Mouse (Mus musculus) CH12.LX (cell line): ENCODE data around the gene Dbndd2. TPM values are rescaled to one million over a fixed set of nuclear protein-coding genes. Genes with fewer than 3 reads are reported as not detected.

Experiments
- DNase-seq: peaks from one replicate; pipeline ENCODE4 v3.0.0-alpha.2; 2013; ENCODE audit errors: extremely low read depth
- H3K27ac ChIP-seq: 2 replicates; pipeline ENCODE4 v1.5.1; 2012; ENCODE audit warnings: low read depth, mild to moderate bottlenecking, control low read depth, moderate library complexity; ENCODE audit not compliant: insufficient read depth
- H3K27me3 ChIP-seq: replicated peaks from 2 replicates; pipeline ENCODE3; 2012; ENCODE audit warnings: inconsistent platforms
- H3K36me3 ChIP-seq, 2 experiments: replicated peaks in 1 of 2; 2 replicates each; pipeline versions ENCODE3 to v1.6.1; 2012; ENCODE audit warnings: inconsistent platforms in 1 of 2, low read length in 1 of 2, mild to moderate bottlenecking in 1 of 2, mixed read lengths in 1 of 2, moderate library complexity in 1 of 2; ENCODE audit not compliant: control insufficient read depth in 1 of 2, insufficient read depth in 1 of 2
- H3K4me1 ChIP-seq, 2 experiments: 2 replicates each; pipeline ENCODE4 v1.6.1; 2012; ENCODE audit warnings: inconsistent platforms in 1 of 2, moderate library complexity in 1 of 2; ENCODE audit not compliant: insufficient read depth in 2 of 2, control insufficient read depth in 1 of 2
- H3K4me2 ChIP-seq: 2 replicates; pipeline ENCODE4 v1.6.1; 2012; ENCODE audit warnings: low read depth, mild to moderate bottlenecking, control low read depth; ENCODE audit not compliant: poor library complexity, insufficient read depth, severe bottlenecking
- H3K4me3 ChIP-seq, 3 experiments: fragments of 150-350 bp in 1 of 3; sonication (generic) in 1 of 3; replicated peaks in 1 of 3; 2 replicates each; pipeline versions ENCODE3 to v1.5.1; 2011 to 2012; ENCODE audit warnings: low read depth in 2 of 3, low read length in 2 of 3, mild to moderate bottlenecking in 2 of 3, moderate library complexity in 2 of 3, control low read depth in 1 of 3, improper control_type of control experiment in 1 of 3, inconsistent platforms in 1 of 3, mixed read lengths in 1 of 3; ENCODE audit not compliant: poor library complexity in 1 of 3
- H3K79me2 ChIP-seq: replicated peaks from 2 replicates; pipeline ENCODE4 v1.6.1; 2012; ENCODE audit warnings: mild to moderate bottlenecking, moderate library complexity; ENCODE audit not compliant: control insufficient read depth, poor library complexity, insufficient read depth, severe bottlenecking; ENCODE audit errors: extremely low read depth
- H3K9ac ChIP-seq: 2 replicates; pipeline ENCODE4 v1.6.1; 2012; ENCODE audit warnings: low read depth, mild to moderate bottlenecking, control low read depth, moderate library complexity; ENCODE audit not compliant: insufficient read depth
- H3K9me3 ChIP-seq: replicated peaks from 2 replicates; pipeline ENCODE3; 2012; ENCODE audit warnings: low read length, inconsistent platforms, mixed read lengths
- BHLHE40 ChIP-seq: IDR thresholded peaks from 2 replicates; pipeline ENCODE4 v1.6.1; 2011; ENCODE audit warnings: mild to moderate bottlenecking, low read depth, low read length, improper control_type of control experiment
- CTCF ChIP-seq, 2 experiments: IDR thresholded peaks in 1 of 2; conservative IDR thresholded peaks in 1 of 2; 2 replicates each; pipeline ENCODE4 v1.5.1; 2011 to 2012; ENCODE audit warnings: low read depth in 2 of 2, low read length in 2 of 2, improper control_type of control experiment in 1 of 2, inconsistent platforms in 1 of 2, mild to moderate bottlenecking in 1 of 2, moderate library complexity in 1 of 2
- ELF1 ChIP-seq: IDR thresholded peaks from 2 replicates; pipeline ENCODE4 v1.6.1; 2014; ENCODE audit warnings: low read depth, mild to moderate bottlenecking, inconsistent platforms, low read length, improper control_type of control experiment
- EP300 ChIP-seq: IDR thresholded peaks from 2 replicates; pipeline ENCODE4 v1.6.1; 2011; ENCODE audit warnings: low read length, improper control_type of control experiment
- GABPA ChIP-seq: IDR thresholded peaks from 2 replicates; pipeline ENCODE4 v1.6.1; 2012; ENCODE audit warnings: low read depth, low read length, improper control_type of control experiment, inconsistent platforms; ENCODE audit not compliant: insufficient replicate concordance
- HCFC1 ChIP-seq: IDR thresholded peaks from 2 replicates; pipeline ENCODE4 v1.6.1; 2012; ENCODE audit warnings: low read depth, mild to moderate bottlenecking, inconsistent platforms, low read length, improper control_type of control experiment
- JUND ChIP-seq: conservative IDR thresholded peaks from 2 replicates; pipeline ENCODE4 v1.6.1; 2011; ENCODE audit warnings: low read depth, low read length, improper control_type of control experiment
- KAT2A ChIP-seq: IDR thresholded peaks from 2 replicates; pipeline ENCODE4 v1.6.1; 2012; ENCODE audit warnings: low read length, improper control_type of control experiment, inconsistent platforms; ENCODE audit not compliant: insufficient replicate concordance
- MAX ChIP-seq: IDR thresholded peaks from 2 replicates; pipeline ENCODE4 v1.6.1; 2011; ENCODE audit warnings: low read length, improper control_type of control experiment
- MAZ ChIP-seq: IDR thresholded peaks from 2 replicates; pipeline ENCODE4 v1.6.1; 2012; ENCODE audit warnings: low read depth, mild to moderate bottlenecking, inconsistent platforms, low read length, improper control_type of control experiment, moderate library complexity
- MEF2A ChIP-seq: IDR thresholded peaks from 2 replicates; pipeline ENCODE4 v1.6.1; 2014; ENCODE audit warnings: low read depth, mild to moderate bottlenecking, inconsistent platforms, low read length, improper control_type of control experiment, borderline replicate concordance
- MXI1 ChIP-seq: IDR thresholded peaks from 2 replicates; pipeline ENCODE4 v1.6.1; 2011; ENCODE audit warnings: mild to moderate bottlenecking, low read depth, low read length, improper control_type of control experiment
- NELFE ChIP-seq: IDR thresholded peaks from 2 replicates; pipeline ENCODE4 v1.6.1; 2011; ENCODE audit warnings: low read depth, low read length, improper control_type of control experiment
- NRF1 ChIP-seq: IDR thresholded peaks from 2 replicates; pipeline ENCODE4 v1.6.1; 2014; ENCODE audit warnings: low read depth, mild to moderate bottlenecking, inconsistent platforms, low read length, improper control_type of control experiment, moderate library complexity
- POLR2A ChIP-seq: IDR thresholded peaks from 2 replicates; pipeline ENCODE4 v1.6.1; 2011; ENCODE audit warnings: low read depth, mild to moderate bottlenecking, improper control_type of control experiment, low read length
- POLR2AphosphoS2 ChIP-seq: IDR thresholded peaks from 2 replicates; pipeline ENCODE4 v1.6.1; 2011; ENCODE audit warnings: low read depth, low read length, improper control_type of control experiment
- RAD21 ChIP-seq: IDR thresholded peaks from 2 replicates; pipeline ENCODE4 v1.6.1; 2011; ENCODE audit warnings: low read depth, mild to moderate bottlenecking, low read length, improper control_type of control experiment, moderate library complexity
- RCOR1 ChIP-seq: conservative IDR thresholded peaks from 2 replicates; pipeline ENCODE4 v1.6.1; 2012; ENCODE audit warnings: low read depth, mild to moderate bottlenecking, inconsistent platforms, low read length, improper control_type of control experiment
- SIN3A ChIP-seq: IDR thresholded peaks from 2 replicates; pipeline ENCODE4 v1.6.1; 2012; ENCODE audit warnings: low read length, improper control_type of control experiment, inconsistent platforms
- SMC3 ChIP-seq: IDR thresholded peaks from 2 replicates; pipeline ENCODE4 v1.6.1; 2011; ENCODE audit warnings: low read depth, low read length, improper control_type of control experiment
- TBP ChIP-seq: conservative IDR thresholded peaks from 2 replicates; pipeline ENCODE4 v1.6.1; 2011; ENCODE audit warnings: low read depth, low read length, improper control_type of control experiment
- TCF12 ChIP-seq: IDR thresholded peaks from 2 replicates; pipeline ENCODE4 v1.6.1; 2014; ENCODE audit warnings: low read depth, mild to moderate bottlenecking, inconsistent platforms, low read length, improper control_type of control experiment
- UBTF ChIP-seq: IDR thresholded peaks from 2 replicates; pipeline ENCODE4 v1.6.1; 2012; ENCODE audit warnings: low read depth, mild to moderate bottlenecking, inconsistent platforms, low read length, improper control_type of control experiment, moderate library complexity
- USF1 ChIP-seq: IDR thresholded peaks from 2 replicates; pipeline ENCODE4 v1.6.1; 2014; ENCODE audit warnings: low read depth, mild to moderate bottlenecking, inconsistent platforms, low read length, improper control_type of control experiment
- USF2 ChIP-seq: conservative IDR thresholded peaks from 2 replicates; pipeline ENCODE4 v1.6.1; 2011; ENCODE audit warnings: low read depth, low read length, improper control_type of control experiment
- ZC3H11A ChIP-seq: IDR thresholded peaks from 2 replicates; pipeline ENCODE4 v1.6.1; 2012; ENCODE audit warnings: low read depth, mild to moderate bottlenecking, inconsistent platforms, low read length, improper control_type of control experiment
- ZMIZ1 ChIP-seq: IDR thresholded peaks from 2 replicates; pipeline ENCODE4 v1.6.1; 2012; ENCODE audit warnings: low read depth, mild to moderate bottlenecking, inconsistent platforms, low read length, improper control_type of control experiment
- dilution Hi-C: fragments of 300-500 bp; cut with MboI; formaldehyde crosslinking; loops from 2 replicates; pipeline ENCODE4 v1.14.3; 2020; ENCODE audit warnings: low sequenced_read_pairs; ENCODE audit not compliant: extremely low pct_unique_long_range_greater_than_20kb, extremely low pct_ligation_motif_present
- in situ Hi-C: fragments of 300-500 bp; cut with MboI; formaldehyde crosslinking; loops from 3 replicates; pipeline ENCODE4 v1.14.3; 2019; ENCODE audit warnings: low sequenced_read_pairs, low pct_ligation_motif_present, low pct_unique_long_range_greater_than_20kb, mixed read lengths
- polyA plus RNA-seq: library from polyadenylated mRNA; unstranded; fragments of >175 nt; gene quantifications from 2 replicates; pipeline ENCODE4 v1.2.1, GENCODE M21; 2012; ENCODE audit warnings: low read depth; ENCODE audit not compliant: insufficient read length
- total RNA-seq, 2 experiments: library from RNA; depleted of rRNA; stranded (reverse); fragments of 300-350 nt in 1 of 2; fragments of >200 nt in 1 of 2; gene quantifications; 2 replicates each; pipeline ENCODE4 v1.2.3; 2012 to 2014

Gene Dbndd2
- total and polyA plus RNA-seq, 3 experiments: 0.53 to 5.7 TPM; not detected in 1

- no peak overlapping the region for H3K4me3 ChIP-seq
- H3K9ac ChIP-seq: no peak overlapping the region
- H3K27ac ChIP-seq: no peak overlapping the region
- H3K79me2 ChIP-seq: peaks cover 11% of the 10 kb centered on the region
- H3K4me2 ChIP-seq: no peak overlapping the region
- no peak for DNase-seq
- dilution Hi-C loops (no loop called here), in situ Hi-C loops (loop anchor here (5.0 kb wide), 1 partner anchor 42 kb away; no protein-coding TSS in a partner anchor)
- H3K4me1 ChIP-seq: peaks cover 0 to 18% of the 10 kb centered on the region in 2 experiments; a peak in 2 of 4 replicates
- H3K36me3 ChIP-seq: peaks cover 37 to 73% of the 10 kb centered on the region in 2 experiments
- TF ChIP-seq ZMIZ1: no peak
- TF ChIP-seq POLR2A: no peak; the same call in 1 of the 2 replicates
- no peak for TF ChIP-seq MAZ
- no peak for TF ChIP-seq MAX
- TF ChIP-seq KAT2A: no peak
- no peak for TF ChIP-seq UBTF
- no peak for TF ChIP-seq MXI1
- no peak for TF ChIP-seq EP300
- no peak for TF ChIP-seq POLR2AphosphoS2
- TF ChIP-seq HCFC1: no peak
- no peak for TF ChIP-seq TBP
- TF ChIP-seq USF2: no peak
- TF ChIP-seq USF1: no peak
- TF ChIP-seq CTCF (conservative IDR thresholded peaks at IDR 0.05 in 1 of 2, IDR thresholded peaks at IDR 0.05 in 1 of 2; ENCODE audit: low read depth in 2 of 2, low read length in 2 of 2): no peak
- TF ChIP-seq MEF2A: no peak
- no peak for TF ChIP-seq RAD21
- TF ChIP-seq GABPA: no peak
- no peaks in the 10 kb centered on the region for H3K27me3 ChIP-seq
- no peaks in the 10 kb centered on the region for H3K9me3 ChIP-seq
Observed at GRCm38 (mm10) chr2:164465161-164465560, 20.7 kb upstream of the Dbndd2 start.

DNA sequence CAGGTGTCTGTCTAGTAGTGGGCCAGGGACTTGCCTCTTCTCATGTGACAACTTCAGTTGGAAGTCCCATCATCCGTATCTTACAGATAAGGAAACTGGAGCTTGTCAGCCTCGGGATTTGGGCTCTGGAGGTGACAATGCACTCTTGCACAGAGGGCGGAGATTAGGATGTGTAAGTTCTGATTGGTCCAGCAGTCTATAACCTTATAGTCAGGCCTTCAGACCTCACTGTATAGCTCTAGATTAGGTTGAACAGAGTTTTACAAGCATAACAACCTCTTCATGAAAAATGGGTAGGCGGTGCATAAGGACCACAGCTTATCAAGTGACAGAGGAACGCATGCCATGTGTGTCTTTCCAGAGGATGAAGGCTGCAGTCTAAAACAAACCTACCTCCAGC lies 19.1 kb upstream of the Dbndd2 start:
- DNase-seq: no peak
- H3K4me3 ChIP-seq: no peak overlapping the region
- peaks cover 40 to 85% of the 10 kb centered on the region in 2 experiments for H3K36me3 ChIP-seq

More for the DNA sequence above, 19.1 kb upstream of the Dbndd2 start:
- H3K27me3 ChIP-seq: no peaks in the 10 kb centered on the region
- no peaks in the 10 kb centered on the region for H3K9me3 ChIP-seq
- no peak overlapping the region for H3K4me2 ChIP-seq
- in situ Hi-C loops: loop anchor here (5.0 kb wide), 1 partner anchor 41 kb away; no protein-coding TSS in a partner anchor
- dilution Hi-C loops: no loop called here
- no peak for TF ChIP-seq ZC3H11A
- TF ChIP-seq USF1: no peak
- no peak for TF ChIP-seq RAD21
- no peak for TF ChIP-seq SMC3
- TF ChIP-seq NELFE: no peak
- no peak for TF ChIP-seq JUND
- no peak for TF ChIP-seq NRF1
- no peak for TF ChIP-seq TBP
- TF ChIP-seq BHLHE40: no peak
- no peak for TF ChIP-seq ELF1
- no peak for TF ChIP-seq RCOR1
- no peak for TF ChIP-seq TCF12
- TF ChIP-seq GABPA: no peak
- no peak for TF ChIP-seq MAX
- TF ChIP-seq POLR2AphosphoS2: no peak
- no peak for TF ChIP-seq SIN3A
- TF ChIP-seq USF2: no peak
- peaks cover 4% of the 10 kb centered on the region for H3K79me2 ChIP-seq
- no peak overlapping the region for H3K9ac ChIP-seq
- no peak overlapping the region for H3K27ac ChIP-seq
- H3K4me1 ChIP-seq: peaks cover 0 to 16% of the 10 kb centered on the region in 2 experiments; a peak in 2 of 4 replicates
